Mouse (Mus musculus): ENCODE results near the gene Iah1.
A peak's percentile ranks its signal among the peaks of the same experiment; 100 is the strongest.

Iah1 gene

DNA sequence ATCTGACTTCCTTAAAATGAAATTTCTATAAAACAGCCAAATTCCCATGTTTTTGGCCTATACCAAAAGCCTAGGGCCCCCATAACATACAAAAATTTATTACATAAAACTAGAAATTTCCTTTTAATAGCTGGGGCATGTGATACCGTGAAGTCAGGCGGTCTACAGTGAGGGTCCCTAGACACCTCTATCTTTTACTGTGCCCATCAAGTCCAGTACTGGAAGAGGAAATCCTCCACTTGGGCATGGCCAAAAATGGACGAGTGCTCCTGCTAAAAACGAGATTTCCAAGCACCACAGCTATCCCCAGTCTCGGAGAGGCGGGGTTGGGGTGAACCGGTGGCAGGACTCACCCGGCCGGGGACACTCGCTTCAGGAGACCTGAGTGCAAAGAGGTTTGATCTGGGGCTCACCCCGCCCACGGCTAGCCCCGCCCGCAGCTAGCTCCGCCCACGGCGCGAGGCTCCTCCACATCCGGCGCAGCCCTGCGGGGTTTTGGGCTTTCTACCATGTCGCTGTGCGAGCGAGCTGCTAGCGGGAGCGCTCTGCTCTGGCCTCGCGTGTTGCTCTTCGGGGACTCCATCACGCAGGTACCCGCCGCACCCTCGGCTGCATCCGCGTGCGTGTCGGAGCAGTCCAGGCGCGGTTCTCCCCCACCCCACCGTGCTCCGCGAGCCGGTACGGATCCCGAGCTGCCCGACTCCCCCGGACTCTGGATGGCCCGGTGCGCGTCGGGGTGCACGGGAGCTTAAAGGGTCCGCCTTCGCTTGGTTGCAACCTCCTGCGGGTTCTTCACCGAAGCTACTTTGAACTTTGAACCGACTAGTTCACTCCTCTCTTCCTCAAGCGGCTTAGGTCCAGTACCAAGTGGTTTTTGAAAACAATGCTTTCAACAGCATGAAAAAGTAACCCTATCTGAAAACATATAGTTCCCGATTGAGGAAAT is at the start of gene Iah1:
Gene Iah1 (plus strand): TSS at position 467 of the 946 bp plus-strand sequence.
- peak; percentile 73 for DNase-seq

DNA sequence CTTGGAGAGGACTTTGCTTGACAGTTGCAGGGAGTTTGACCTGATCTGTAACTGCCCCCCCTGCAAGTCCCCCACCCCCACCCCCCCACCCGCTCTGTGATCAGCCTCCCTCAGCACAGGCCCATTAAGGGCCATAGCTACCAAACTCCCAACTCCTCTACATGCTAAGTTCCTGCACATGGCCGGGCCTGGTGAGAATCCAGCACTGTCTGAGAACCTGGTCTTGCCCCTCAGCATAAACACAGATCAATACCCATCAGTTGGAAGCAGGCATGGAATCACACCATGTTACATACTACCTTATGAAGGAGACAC is 49.4 kb upstream of the Iah1 start:
- no peak for DNase-seq

DNA sequence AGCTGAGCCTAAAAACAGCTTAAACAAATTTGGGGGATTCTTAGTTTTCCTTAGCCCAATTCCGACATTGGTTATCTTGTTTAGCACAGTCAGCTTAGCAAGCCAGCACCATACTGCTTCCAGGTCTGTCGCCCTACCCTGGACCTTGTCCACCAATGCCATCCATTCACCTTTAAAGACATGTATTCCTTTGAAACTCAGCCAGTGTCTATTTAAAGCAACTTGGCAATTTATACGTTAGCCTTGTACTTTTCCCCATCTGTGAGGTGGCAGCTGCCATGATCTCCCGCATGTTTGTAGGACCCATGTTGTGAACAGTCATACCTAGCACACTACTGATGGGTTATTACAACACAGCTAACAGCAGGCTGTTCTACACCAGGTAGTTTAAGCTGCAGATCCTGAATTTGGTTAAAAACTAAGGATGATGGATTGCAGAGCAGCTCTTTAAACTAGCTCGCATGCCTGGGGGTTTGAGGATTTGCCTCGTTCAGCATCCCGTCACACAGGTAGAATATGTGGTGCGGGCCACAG is 48.0 kb upstream of the Iah1 start:
- no peak for DNase-seq

DNA sequence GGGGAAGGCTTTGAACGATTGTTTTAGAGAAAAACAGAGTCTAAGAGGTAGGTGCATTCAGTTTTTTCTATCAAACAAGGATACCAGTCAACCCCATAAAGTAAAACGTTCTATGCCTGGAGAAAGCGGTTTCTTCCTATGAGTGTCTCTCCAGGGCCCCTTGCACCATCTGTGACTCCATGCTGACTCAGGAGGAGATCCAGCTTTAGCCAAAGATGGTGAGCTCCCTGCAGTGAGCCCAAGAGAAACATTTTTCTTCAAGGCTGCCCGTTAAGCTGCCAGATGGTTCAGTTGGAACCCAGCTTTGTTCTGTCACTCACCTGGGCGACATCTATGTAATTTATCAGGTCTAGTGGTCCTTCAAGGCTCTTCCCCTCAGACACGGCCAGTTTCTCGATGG is 41.7 kb upstream of the Iah1 start:
- DNase-seq, result no peak

DNA sequence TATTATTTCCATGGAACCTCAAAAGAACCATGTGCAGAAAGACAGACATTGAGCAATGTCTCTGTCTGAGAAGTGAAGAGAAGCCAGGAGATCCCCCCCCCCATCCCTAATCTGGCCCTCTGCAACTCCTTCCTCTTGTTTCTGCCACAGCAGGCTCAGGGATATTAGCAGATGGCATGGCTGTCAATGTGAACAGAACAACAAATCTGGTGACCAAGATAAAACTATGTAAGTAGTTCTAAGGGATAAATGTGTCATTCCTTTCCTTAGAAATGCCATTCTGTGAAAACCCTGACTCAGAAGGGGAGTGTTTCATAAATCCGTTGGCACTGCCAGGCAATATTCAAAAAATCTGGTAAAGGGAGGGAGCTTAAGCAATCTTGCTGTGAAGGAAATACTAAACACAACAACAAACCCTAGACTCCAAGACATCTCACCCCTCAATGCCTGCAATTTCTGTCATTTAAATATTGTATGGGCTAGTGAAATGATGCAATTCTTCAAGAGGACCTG is 38.8 kb upstream of the Iah1 start:
- DNase-seq, result no peak

DNA sequence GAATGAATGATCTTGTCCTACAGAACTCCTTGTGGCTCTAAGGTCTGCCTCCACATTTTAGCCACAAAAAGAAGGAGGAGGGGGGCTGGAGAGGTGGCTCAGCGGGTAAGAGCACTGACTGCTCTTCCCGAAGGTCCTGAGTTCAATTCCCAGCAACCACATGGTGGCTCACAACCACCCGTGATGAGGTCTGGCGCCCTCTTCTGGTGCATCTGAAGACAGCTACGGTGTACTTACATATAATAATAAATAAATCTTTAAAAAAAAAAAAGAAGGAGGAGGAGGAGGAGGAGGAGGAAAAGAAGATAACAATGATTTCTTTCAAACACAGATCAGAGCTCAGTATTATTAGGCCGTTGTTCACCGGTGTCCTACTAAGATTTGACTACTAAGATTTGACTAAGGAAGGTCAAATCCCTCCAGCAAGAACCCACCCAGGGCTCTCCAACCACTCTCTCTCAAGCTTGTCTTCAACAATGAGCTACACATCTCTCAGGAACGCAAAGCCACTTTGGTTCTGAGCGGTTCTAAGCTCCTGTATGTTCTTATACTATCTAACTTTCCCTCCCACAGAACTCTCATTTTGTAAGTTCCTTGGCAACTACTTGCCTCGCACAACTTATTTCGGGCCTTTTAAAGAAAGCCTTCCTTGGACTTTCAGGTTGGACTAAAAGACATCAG is 31.3 kb upstream of the Iah1 start, which contains the start of gene Cpsf3:
Gene Cpsf3 (plus strand): TSS at position 631 of the 681 bp plus-strand sequence.
- no peak for DNase-seq

DNA sequence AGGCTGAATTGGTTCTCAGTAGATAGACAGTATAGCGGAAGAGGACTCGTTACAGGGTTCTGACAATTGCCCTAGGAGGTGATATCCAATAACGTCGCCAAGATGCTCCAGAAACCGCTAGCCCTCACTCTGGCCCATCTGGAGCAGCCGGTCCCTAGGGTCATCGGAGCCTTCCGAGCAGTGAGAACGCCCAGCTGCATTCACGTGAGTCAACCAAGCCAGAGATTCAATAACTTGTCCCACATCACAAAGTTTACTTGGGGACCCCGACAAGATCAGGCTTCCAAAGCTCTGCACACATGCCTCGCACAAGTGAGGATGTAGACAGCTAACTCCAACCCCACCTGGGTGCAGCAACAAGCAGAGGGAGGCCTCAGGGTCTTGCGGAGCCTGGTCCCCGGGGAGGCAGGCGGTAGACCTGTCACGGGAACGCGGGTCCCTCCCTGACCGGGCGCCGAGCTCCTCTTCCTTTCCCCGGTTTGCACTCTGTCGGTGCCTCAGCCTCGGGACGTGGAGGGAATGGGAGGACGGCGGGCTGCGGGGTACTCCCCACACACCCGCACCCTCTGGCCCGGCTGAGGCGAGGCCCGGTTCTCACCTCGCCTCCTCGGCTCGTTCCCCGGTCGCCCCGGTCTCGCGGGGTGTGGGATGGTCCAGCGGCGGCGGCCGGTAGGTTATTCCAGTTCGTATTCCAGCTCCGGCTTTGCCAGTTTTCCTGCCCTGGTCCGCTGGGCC is 30.5 kb upstream of the Iah1 start:
- no peak for DNase-seq

DNA sequence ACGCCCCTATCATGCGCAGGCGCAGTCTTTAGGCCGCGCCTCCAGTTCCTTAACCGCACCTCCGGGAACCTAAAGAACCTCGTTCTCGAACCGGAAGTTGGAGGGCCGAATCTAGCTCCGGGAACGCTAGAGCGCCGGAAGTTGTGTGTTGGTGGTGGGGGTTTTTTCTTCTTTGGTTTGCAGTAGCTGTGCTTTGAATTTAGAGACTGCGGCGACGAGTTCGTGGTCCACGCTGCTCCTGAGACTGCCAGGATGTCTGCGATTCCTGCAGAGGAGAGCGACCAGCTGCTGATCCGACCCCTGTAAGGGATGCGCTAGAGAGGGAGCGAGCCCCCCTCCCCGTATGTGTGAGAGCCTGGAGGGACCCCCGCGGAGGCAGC is 30.0 kb upstream of the Iah1 start, which contains the start of gene Itgb1bp1:
Gene Itgb1bp1 (minus strand): TSS at position 42 of the 380 bp plus-strand sequence.
- DNase-seq, result peak; percentile 97

DNA sequence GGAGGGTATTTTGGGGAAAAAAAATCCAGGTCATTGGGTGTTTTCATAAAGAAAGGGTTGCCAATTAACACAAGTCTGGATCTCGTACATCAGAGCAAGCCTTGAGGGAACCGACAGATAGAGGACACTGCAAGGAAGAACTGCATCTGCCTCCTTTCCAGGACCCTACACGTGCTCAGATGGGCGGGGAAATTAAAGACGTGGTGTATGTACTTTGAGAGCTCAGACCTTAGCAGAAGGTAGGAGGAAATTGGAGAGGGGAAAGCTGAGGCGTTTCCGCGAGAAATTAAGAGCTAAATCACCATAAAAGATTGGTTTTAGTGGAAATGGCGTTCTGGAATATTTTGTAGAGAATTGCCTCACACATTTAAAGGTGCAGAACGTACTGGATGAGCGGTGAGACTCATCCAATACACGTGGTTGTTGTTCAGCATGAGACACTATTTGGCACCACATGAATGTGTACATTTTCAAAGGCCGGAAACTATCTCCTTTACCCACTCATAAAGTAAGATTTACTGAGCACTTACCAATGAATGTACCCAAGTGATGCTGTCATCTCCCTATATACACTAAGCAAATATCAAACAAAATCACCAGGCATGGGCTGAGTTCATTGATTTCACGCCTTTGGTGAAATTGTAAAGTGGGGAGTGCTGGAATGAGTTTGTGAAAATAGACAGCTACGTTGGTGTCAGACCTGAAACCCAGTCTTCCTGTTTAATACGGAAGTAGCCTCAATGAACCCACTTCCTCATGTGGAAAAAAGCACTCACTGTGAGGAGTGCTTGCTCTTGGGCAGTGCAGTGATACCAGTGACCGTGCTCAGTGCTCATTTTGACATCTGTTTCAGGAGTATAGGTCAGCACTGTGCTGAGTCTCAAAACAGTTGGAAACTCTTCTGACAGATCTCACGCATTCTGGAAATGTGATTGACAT is 29.2 kb upstream of the Iah1 start:
- DNase-seq, result no peak

DNA sequence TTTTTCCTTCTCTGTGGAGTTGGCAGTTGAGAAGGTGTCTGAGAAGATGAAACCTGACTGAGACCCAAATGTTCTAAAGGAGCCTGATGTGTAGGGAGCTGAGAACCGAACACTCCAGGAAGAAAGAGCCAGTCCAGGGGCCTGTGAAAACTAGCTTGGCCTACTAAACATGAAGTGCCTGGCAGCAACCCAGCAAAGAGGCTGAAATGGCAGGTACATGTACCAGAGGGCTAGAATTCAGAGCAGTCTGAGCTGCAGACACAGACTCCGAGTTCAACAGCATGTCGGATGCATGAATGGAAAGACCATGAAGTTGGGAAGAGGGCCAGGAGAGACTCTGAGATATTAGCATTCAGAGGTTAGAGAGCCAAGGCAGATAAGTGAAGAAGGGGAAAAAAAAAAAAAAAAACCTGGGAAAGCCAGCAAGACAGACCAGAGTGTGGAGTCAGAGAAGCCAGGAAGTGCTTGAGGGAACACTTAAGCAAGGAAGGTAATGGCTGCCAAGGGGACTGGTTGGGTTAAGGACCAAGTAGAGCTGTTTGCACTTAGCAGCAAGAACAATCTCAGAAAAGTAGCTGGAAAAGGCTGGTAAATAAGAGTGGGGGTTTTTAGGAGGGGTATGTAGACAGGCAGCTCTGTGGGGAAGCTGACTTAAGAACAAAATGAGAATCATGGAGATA is 27.3 kb upstream of the Iah1 start:
- no peak for DNase-seq

DNA sequence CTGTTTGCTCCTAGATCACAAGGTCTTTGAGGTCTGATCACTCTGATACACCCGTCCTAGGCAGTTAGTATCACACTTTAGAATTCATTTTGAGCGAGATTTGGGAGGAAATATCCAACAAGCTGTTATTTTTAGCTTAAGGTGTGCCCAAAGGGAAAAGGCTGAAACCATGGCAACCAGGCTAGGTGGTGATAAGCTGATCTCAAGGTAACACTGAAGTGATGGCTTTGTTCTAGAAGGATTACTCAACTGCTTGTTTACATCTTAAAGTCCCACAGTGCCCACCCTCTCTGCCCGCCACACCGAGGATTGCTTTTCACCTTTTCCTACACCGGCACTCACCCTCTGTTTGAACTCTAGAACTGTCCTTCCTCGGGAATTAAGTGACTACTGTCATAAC is 26.5 kb upstream of the Iah1 start:
- DNase-seq, result no peak

DNA sequence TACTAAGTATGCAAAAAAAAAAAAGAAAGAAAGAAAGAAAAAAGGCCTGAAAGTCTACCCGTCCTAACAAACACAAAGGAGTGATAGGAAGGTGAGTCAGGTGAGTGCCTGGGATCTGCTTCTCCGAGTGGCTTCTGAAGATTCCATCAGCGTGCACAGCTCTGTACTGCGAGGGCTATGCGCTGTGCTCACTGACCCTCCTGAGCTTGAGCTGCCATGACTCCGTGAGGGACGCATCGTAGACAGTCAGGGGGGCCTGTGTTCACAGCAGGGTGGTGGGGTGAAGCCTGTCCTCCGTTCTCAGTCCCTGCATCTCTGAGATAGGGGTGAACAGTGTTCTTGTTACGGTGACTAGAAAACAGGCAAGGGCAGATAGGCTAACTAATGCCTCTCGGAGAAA is 17.3 kb upstream of the Iah1 start:
- no peak for DNase-seq

DNA sequence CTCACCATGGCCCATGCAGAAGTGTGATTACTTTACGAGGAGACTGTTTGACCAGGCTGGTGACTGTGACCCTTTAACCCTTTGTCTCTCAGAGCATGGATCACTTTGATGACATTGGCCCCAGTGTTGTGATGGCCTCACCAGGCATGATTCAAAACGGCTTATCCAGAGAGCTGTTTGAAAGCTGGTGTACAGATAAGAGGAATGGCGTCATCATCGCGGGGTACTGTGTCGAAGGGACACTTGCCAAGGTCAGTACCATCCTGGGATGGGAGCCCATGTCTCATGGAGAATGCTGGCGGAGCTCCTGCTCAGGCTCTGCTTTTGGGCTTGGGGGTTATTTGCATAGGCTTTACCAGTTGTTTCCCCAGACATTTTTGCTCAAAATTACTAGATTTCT is 14.9 kb upstream of the Iah1 start:
- DNase-seq, result no peak

DNA sequence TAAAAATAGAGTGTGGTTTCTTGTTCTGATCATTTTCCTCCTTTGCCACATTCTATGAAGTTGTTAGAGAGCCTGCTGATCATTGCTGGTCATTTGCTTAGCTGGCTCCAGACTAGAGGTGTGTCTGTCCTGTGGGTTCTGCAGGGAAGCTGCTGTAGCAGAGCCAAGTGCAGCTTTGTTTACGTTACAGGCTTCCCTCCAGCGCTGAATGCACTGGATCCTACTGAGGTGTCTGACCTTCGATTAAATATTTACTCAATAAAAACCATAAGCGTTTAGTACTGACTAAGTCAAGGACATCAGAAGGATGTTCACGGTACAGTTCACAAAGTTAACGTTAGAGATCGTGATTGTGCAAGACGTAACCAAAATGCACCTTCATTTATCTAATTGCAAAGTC is 14.3 kb upstream of the Iah1 start:
- DNase-seq, result no peak

DNA sequence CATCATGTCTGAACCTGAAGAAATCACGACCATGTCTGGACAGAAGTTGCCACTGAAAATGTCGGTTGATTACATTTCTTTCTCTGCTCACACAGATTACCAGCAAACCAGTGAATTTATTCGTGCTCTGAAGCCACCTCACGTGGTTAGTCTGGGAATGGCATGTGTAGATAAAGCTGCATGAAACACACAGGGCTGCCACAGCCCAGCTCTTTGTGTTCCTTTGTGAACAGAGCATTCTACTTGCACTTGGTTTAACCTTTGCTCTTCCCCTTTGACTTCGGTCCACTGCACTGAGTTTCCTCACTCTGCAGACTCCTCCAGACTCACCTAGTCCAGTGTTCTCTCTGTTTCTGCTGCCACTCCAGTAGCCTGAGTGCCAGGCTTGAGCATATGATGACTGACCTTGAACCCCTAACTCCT is 13.8 kb upstream of the Iah1 start:
- no peak for DNase-seq

DNA sequence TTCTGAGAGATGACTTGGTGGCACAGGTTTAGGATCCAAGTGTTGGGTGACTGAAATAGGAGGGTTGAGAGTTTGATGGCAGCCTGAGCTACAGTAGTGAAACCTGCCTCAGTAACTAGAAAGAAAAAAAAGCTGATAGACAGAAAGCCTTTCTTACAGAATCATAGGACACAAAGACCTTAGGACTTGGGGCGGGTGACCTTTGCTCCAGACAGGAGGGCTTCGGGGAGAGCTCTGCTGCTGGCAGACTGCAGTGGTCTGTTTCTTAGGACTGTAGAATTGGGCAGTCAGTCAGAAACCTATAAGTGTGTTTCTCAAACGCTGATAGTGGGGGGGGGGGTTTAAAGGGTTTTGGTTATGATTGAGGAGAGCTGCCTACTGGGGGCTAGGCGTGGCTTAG is 10.4 kb upstream of the Iah1 start:
- DNase-seq, result no peak

DNA sequence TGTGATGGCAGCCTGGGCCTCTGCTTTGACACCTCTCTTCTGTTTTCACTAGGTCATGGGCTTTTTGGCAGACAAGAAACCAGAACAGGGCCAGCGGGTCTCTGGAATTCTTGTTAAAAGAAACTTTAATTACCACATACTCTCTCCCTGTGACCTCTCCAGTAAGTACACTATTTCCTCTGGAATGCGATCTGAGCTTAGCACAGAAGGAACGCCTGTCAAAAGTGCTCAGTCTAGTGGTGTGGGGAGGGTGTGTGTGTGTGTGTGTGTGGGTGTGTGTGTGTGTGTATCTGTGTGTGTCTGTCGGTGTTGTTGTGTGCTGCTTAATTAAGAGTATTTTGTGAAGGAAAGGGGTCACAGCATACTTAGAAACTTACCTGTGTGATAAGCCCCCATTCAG is 9.5 kb upstream of the Iah1 start:
- no peak for DNase-seq

DNA sequence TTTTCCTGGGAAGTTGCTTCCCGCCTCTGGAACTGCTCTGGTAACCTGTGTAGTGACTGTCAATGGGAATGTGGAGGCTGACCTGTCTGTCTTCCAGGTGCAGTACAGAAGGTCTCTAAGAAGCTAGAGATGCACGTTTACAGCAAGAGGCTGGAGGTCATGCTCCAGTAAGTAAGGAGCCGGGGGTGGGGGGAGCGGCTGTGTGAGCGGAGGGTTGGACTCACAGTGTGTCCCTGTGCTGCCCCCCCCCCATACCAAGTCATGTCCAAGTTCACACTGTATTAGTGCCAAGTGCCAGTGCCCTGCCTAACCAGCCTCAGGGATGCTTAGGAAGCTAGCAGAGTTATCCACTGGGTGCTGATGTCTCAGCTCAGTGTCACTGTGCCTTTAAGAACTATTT is 4.0 kb upstream of the Iah1 start:
- DNase-seq, result no peak

DNA sequence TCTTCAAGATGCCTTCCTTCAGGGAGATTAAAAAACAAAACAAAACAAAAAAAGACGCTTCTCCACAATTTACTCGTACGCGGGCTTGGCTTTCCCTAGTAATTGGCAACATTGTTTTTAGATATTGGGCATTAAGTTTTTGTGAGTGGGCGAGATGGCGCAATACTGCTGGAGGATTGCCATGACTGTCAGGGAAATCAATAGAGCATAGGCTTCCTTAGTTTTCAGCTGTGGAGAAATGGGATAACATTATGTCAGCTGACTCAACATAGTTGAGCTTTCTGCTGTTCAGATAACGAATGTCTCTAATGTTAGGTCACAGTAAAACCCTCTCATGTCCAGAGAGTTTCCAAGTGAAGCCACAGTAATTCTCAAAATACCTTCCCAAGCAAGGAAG is 678 bp downstream of the Iah1 start:
- no peak for DNase-seq

DNA sequence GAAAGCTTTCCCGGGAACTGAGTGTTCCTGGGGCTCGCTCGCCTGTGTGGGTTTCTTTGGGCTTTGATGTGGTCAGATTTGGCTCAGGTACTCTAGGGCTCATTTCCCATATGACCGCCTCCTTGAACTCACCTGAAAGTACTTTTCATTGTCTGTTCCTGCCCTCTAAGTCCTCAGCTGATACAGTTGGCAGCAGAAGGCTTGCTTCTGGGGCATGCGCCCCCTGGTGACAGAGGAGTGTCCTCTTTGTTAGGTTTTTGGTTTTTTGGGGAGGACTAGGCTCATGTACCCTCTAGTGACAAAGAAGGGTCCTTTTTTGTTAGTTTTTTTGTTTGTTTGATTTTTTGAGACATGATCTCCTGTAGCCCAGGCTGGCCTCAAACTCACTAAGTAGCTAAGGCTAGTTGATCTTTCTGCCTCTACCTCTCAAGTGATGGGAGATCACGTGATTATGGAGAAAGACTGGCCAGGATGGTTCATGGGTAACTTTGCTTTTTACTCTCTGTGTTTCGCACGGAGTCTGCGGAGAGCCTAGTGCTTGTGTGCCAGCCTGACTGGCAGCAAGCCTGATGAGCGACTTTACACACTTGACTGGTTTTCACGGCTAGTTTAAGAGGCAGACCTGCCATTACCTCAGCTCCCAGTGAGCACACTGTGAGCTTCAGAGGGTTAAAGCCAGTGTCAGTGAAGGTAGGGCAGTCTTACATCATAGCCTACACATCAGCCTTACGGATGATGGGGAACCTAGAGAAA is 2.1 kb downstream of the Iah1 start:
- peak; percentile 77 for DNase-seq

DNA sequence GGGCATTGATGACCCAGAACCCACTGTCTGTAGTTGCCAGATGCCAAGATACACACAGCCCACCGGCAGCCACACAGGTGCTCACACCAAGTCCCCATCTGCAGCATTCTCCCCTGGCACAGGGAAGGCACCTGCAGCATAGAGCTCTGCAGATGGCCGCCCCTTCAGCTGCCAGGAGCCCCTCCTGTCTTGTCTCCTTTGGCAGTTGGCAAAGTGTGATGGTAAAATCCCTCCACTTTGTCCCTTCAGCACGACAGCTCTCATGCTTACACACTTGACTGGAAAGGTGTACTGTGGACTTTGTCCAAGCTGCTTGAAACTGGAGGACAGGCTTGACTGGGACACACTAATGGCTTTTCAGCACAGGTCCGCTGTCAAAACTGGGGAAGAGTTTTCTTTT is 4.1 kb downstream of the Iah1 start:
- no peak for DNase-seq
